Mouse (Mus musculus) thymus, adult 2 months (tissue): ENCODE measurements around the gene Tnpo1.

ENCODE experiments used
- CTCF ChIP-seq: fragments of 200-500 bp; IDR thresholded peaks from 2 replicates; pipeline ENCODE4 v1.5.1; 2012; ENCODE audit warnings: mild to moderate bottlenecking, control low read depth, low read length, moderate library complexity, borderline replicate concordance; ENCODE audit not compliant: control insufficient read depth, poor library complexity, insufficient read depth; ENCODE audit errors: extremely low read depth
- POLR2A ChIP-seq: fragments of 200-500 bp; IDR thresholded peaks from 2 replicates; pipeline ENCODE4 v1.6.1; 2012; ENCODE audit warnings: mild to moderate bottlenecking, low read length, control low read depth, moderate library complexity; ENCODE audit not compliant: control insufficient read depth, poor library complexity, insufficient read depth; ENCODE audit errors: extremely low read depth

DNA sequence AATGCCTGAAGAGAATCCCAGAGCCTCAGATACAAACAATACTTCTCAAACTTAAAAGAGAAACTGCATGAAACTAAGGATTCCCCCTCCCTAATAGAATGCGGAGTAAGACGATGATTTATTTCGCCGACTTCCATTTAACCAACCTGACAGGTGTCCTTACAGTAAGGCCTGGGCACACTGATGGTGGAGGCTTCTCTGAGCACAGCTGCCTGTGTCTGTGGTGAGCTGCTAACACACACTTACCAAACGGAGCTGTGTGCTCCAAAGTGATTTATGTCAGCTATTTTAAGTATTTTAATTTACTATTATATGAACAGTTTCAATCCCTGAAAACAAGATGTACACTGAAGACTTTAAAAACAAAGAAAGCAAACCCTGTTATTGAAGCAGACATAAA lies 42.4 kb downstream of the Tnpo1 start:
- TF ChIP-seq CTCF = no peak
- TF ChIP-seq POLR2A = no peak
